Mouse (Mus musculus) small intestine, adult 2 months (tissue): Measurements from ENCODE around the gene BC024978. TPM values are rescaled to one million over a fixed set of nuclear protein-coding genes. Genes with fewer than 3 reads are reported as not detected.

ENCODE experiments used
- H3K27ac ChIP-seq: fragments of 200-500 bp; 2 replicates; pipeline ENCODE4 v1.5.1; 2012; ENCODE audit warnings: low read depth, low read length, control low read depth, inconsistent platforms; ENCODE audit not compliant: insufficient read depth
- H3K27me3 ChIP-seq: fragments of 200-500 bp; 2 replicates; pipeline ENCODE4 v1.6.1; 2012; ENCODE audit warnings: mild to moderate bottlenecking, moderate library complexity, low read length, inconsistent platforms; ENCODE audit not compliant: control insufficient read depth, insufficient read depth
- H3K36me3 ChIP-seq: fragments of 200-500 bp; 2 replicates; pipeline ENCODE4 v1.6.1; 2012; ENCODE audit warnings: mild to moderate bottlenecking, low read length, control low read depth, inconsistent platforms; ENCODE audit not compliant: control insufficient read depth, insufficient read depth
- H3K4me1 ChIP-seq: fragments of 200-500 bp; 2 replicates; pipeline ENCODE4 v1.6.1; 2012; ENCODE audit warnings: low read length, inconsistent platforms, mixed read lengths; ENCODE audit not compliant: control insufficient read depth, insufficient read depth, insufficient read length
- H3K4me3 ChIP-seq: fragments of 200-500 bp; 2 replicates; pipeline ENCODE4 v1.5.1; 2012; ENCODE audit warnings: low read depth, mild to moderate bottlenecking, control low read depth, inconsistent platforms, low read length, moderate library complexity
- CTCF ChIP-seq: fragments of 200-500 bp; IDR thresholded peaks from 2 replicates; pipeline ENCODE4 v1.5.1; 2012; ENCODE audit warnings: low read depth, mild to moderate bottlenecking, control low read depth, inconsistent platforms, low read length, moderate library complexity, mixed read lengths; ENCODE audit not compliant: insufficient replicate concordance, insufficient read length; ENCODE audit errors: extremely low read depth
- POLR2A ChIP-seq: fragments of 200-500 bp; IDR thresholded peaks from 2 replicates; pipeline ENCODE4 v1.6.1; 2012; ENCODE audit warnings: low read depth, mild to moderate bottlenecking, control low read depth, inconsistent platforms, low read length, moderate library complexity
- WGBS: fragments of 180-500 bp; shearing (Covaris S2); methylation state at CpG from one replicate; pipeline ENCODE4 v1.1.7; 2018; 5-methylcytosine and 5-hydroxymethylcytosine counted together
- polyA plus RNA-seq: library from polyadenylated mRNA; depleted of rRNA; stranded (reverse); fragments of >200 nt; gene quantifications from 2 replicates; pipeline ENCODE4 v1.2.3, GENCODE M21; 2012

The BC024978 gene
- polyA plus RNA-seq, 1 experiment: 9.5 TPM

DNA sequence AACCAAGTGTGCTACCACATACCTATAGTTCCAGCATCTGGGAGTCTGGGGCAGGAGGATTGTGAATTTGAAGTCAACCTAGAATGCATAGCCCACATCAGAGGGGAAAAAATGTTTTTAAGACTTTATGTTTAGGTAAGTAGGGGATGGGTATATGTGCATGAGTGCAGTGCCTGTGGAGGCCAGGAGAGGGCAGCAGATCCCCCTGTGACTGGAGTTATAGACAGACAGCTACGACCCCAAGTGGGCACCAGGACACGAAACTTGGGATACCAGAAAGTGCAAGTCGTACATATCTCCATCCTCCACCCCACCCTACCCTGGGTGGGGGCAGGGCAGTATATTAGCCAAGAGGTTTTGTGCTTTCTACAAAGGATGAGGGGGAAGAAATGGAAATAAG lies 10.6 kb upstream of the BC024978 start:
- WGBS: 57% methylated on average over 3 of the region's 3 CpGs
- Histone ChIP-seq H3K4me1 (peaks cover 8% of the 10 kb centered on the region; the same call in 1 of the 2 replicates), H3K4me3 (no peak overlapping the region), H3K27ac (no peak overlapping the region), H3K36me3 (peaks cover 48% of the 10 kb centered on the region), H3K27me3 (no peaks in the 10 kb centered on the region)
- TF ChIP-seq CTCF (peak; percentile 60; the same call in 1 of the 2 replicates), POLR2A (no peak)

DNA sequence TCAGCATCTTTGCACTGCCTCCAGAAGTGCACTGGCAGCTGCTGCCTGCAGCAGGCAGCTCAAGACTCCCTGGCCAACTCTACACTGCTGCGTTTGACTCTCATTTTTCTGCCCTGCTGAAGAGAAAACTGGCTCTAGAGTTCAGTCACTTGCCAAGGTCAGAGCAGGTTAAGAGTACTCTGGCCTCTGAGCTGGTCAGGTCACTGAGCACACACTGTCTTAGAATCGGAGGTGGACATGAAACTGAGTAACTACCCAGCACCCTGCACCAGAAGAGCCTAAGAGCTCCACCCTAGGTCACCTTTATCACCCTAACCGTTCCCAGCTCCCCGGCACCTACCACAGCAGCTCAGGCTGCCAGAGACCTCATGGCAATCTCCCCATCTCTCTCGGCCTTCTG lies 9.6 kb upstream of the BC024978 start:
- Histone ChIP-seq H3K4me3 (no peak overlapping the region), H3K36me3 (peaks cover 59% of the 10 kb centered on the region), H3K27ac (no peak overlapping the region), H3K4me1 (no peaks in the 10 kb centered on the region; the same call in 1 of the 2 replicates), H3K27me3 (no peaks in the 10 kb centered on the region)
- WGBS: 78% methylated on average over 5 of the region's 5 CpGs
- TF ChIP-seq POLR2A (no peak), CTCF (no peak)

DNA sequence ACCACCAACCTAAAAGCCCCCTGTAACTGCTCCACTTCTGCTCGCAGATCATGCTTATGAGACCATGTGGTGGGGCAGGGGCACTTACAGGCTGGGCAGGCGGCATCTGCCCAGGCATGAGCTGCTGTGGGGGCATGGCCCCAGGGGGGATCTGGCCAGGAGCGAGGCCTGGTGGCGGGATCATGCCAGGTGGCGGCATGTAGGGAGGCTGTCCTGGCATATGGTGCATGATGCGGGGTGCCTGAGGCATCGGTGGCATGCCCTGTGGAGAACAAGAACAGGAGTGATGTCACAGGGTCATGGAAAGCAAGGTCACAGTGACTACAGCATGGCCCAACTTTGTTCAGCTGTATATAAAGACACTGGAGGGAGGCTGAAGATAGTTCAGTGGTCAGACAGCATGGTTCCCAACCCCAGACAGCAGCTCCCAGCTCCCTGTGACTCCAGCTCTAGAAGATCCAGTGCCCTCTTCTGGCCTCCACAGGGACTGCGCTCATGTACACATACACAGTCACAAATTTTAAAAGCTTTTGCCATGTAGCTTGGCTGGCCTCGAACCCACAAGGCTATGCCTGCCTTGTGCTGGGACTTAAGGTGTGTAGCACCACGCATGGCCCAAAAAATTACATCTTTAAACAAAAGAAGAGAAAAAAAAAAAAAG lies 6.2 kb upstream of the BC024978 start:
- Histone ChIP-seq H3K27ac (no peak overlapping the region), H3K4me1 (peaks cover 2% of the 10 kb centered on the region; the same call in 1 of the 2 replicates), H3K27me3 (no peaks in the 10 kb centered on the region), H3K36me3 (peaks cover 84% of the 10 kb centered on the region), H3K4me3 (no peak overlapping the region)
- 96% methylated on average over 10 of the region's 10 CpGs for WGBS
- no peak for TF ChIP-seq POLR2A
- peak; percentile 43; the same call in 1 of the 2 replicates for TF ChIP-seq CTCF

DNA sequence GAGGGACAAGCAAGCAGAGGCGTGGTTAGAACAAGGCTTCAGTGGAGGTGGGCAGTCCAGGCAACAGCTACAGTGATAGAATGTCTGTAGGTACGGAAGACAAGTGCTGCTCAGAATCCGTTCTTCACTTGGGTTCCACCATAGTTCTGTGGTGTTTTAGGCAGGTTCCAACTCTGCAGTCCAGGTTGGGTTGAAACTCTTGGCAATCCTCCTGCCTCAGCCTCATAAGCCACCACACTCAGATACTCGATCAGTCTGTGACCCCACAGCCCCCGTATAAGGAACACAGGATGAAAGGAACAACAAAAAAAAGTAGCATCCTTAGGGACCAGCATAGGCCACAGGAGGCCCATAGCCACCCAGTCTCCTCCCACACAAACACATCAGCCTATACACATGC lies 3.1 kb upstream of the BC024978 start:
- H3K27me3 ChIP-seq: no peaks in the 10 kb centered on the region
- whole genome bisulfite sequencing: 94% methylated on average over 5 of the region's 5 CpGs
- no peak overlapping the region for H3K27ac ChIP-seq
- peaks cover 66% of the 10 kb centered on the region for H3K36me3 ChIP-seq
- TF ChIP-seq CTCF (no peak), POLR2A (no peak)
- no peak overlapping the region for H3K4me3 ChIP-seq
- H3K4me1 ChIP-seq: peaks cover 10% of the 10 kb centered on the region; the same call in 1 of the 2 replicates

DNA sequence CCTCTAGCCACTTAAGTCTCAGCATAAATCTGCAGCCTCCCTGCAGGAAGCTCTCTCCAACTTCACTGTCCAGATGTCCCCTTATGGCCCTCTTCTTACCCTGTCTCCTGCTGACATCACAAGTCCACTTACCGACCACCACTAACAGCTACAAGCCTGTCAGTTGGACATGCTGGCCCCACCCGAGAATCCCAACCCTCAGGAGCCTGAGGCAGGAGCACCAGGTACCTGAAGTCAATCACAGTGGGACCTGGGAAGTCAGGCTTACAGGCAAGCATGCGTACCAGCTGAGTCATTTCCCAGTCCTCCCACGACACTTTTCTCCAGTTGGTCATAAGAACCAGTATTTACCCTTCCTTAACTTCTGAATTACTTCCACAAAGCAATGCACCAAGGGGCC lies 1.9 kb upstream of the BC024978 start:
- Histone ChIP-seq H3K27ac (no peak overlapping the region), H3K27me3 (no peaks in the 10 kb centered on the region), H3K36me3 (peaks cover 53% of the 10 kb centered on the region), H3K4me1 (peaks cover 10% of the 10 kb centered on the region; the same call in 1 of the 2 replicates), H3K4me3 (no peak overlapping the region)
- TF ChIP-seq POLR2A (no peak), CTCF (no peak)
- 76% methylated on average over 4 of the region's 4 CpGs for WGBS

DNA sequence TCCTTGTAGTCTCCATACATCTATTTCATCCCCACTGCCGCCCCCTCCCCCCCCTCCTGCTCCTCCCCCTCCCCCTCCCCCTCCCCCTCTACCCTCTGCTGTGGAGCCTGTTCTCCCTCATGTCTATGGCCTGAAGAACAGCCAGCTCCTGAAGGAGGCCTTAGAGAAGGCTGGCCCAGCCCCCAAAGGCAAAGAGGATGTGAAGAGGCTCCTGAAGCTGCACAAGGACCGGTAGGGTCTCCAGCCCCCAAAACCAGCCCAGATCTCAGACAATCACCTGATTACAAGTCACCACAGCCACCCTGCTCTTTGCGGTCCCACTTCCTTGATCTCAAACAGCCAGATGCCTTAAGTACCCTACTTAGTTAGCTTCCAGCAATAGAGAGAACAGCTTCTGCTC lies 1.6 kb downstream of the BC024978 start:
- H3K27ac ChIP-seq: 0 out of 2 replicates have a peak overlapping the region, but pooled peaks have one; percentile 10
- H3K27me3 ChIP-seq: no peaks in the 10 kb centered on the region
- no peak overlapping the region for H3K4me3 ChIP-seq
- TF ChIP-seq POLR2A (no peak), CTCF (no peak)
- WGBS: 86% methylated on average over 3 of the region's 3 CpGs
- peaks cover 25% of the 10 kb centered on the region for H3K36me3 ChIP-seq
- H3K4me1 ChIP-seq: peaks cover 12% of the 10 kb centered on the region; the same call in 1 of the 2 replicates

DNA sequence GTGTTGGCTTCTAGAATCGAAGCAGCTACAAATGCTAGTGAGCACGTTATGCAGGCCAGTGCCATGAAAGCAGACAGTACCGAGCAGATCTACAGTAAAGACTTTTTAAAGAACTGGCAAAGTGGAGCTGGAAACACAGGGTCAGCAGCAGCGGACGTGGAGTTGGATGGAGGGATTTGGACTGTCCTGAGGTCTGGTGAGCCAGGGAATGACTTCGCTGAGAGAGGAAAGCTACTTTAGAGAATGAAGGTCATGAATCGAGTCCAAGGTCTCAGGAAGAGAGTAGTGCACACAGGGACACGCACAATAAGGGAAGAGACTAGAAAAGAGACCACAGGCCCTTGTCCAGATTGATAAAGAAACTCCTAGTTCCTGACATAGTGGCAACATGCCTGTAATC lies 2.1 kb downstream of the BC024978 start:
- 88% methylated on average over 8 of the region's 8 CpGs for WGBS
- no peak overlapping the region for H3K4me3 ChIP-seq
- peaks cover 16% of the 10 kb centered on the region; the same call in 1 of the 2 replicates for H3K4me1 ChIP-seq
- peak overlapping the region; percentile 40; the same call in 1 of the 2 replicates for H3K27ac ChIP-seq
- no peaks in the 10 kb centered on the region for H3K27me3 ChIP-seq
- H3K36me3 ChIP-seq: peaks cover 20% of the 10 kb centered on the region
- no peak for TF ChIP-seq POLR2A
- TF ChIP-seq CTCF: no peak

DNA sequence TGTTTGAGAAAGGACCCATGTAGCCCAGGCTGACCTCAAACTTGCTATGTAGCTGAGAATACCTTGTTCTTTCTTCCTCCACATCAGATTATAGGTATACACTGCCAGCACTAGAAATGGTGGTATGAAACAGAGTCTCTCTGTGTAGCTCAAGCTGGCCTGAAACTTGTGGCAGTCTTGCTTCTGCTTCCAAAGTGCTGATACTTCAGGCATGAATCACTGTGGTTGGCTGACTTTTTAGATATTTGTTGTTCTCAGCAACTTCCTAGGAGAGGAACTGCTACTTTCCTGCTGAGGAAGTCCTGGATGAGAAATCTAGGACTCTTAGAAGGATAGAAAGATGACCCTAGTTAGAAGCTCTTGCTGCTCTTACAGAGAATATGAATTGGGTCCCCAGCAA lies 2.8 kb downstream of the BC024978 start:
- no peak overlapping the region for H3K4me3 ChIP-seq
- H3K27ac ChIP-seq: 0 out of 2 replicates have a peak overlapping the region, but pooled peaks have one; percentile 11
- peaks cover 23% of the 10 kb centered on the region; the same call in 1 of the 2 replicates for H3K4me1 ChIP-seq
- no peak for TF ChIP-seq CTCF
- peaks cover 15% of the 10 kb centered on the region for H3K36me3 ChIP-seq
- H3K27me3 ChIP-seq: no peaks in the 10 kb centered on the region
